ENCODE assay signal across 29 mouse cellular contexts in genomic region chr2:173549236-173549635, GRCm38 (mm10). TPM values are rescaled to one million over a fixed set of nuclear protein-coding genes. Genes with fewer than 3 reads are reported as not detected.
DNase-seq lines count a peak whose midpoint lies in the region; ATAC-seq and TF ChIP-seq lines count a peak whose summit lies in the region.
"Had no signal": no experiment of that assay in that cellular context is flagged by ENCODE, and none has a peak within 500 bp of the region (broad histone marks: within the 10 kb centered on the region; RNA-seq: fewer than 3 reads in every experiment).

No protein-coding gene starts in this region.

- H3K36me3 ChIP-seq in forebrain, embryonic 13.5 days (ENCODE audit: poor library complexity, severe bottlenecking), result no peaks in the 10 kb centered on the region
- no peaks in the 10 kb centered on the region for H3K36me3 ChIP-seq in forebrain, postnatal 0 days (ENCODE audit: insufficient read depth)
- no peaks in the 10 kb centered on the region for H3K36me3 ChIP-seq in hindbrain, embryonic 13.5 days
- no peaks in the 10 kb centered on the region for H3K36me3 ChIP-seq in hindbrain, embryonic 16.5 days (ENCODE audit: control insufficient read depth, insufficient read depth, low read length)
- no peaks in the 10 kb centered on the region for H3K36me3 ChIP-seq in kidney, embryonic 15.5 days
- H3K36me3 ChIP-seq: embryonic facial prominence, embryonic 15.5 days; G1E; heart, embryonic 12.5 days; hindbrain, embryonic 10.5 days; hindbrain, embryonic 15.5 days had no signal

- no peak for TF ChIP-seq POLR2A in brain, embryonic 14.5 days (IDR thresholded peaks at IDR 0.05; ENCODE audit: borderline replicate concordance, extremely low read depth, insufficient read depth, insufficient read length, poor library complexity, severe bottlenecking)

- H3K9me3 ChIP-seq in forebrain, embryonic 13.5 days (replicated peaks), result no peaks in the 10 kb centered on the region
- H3K9me3 ChIP-seq in forebrain, postnatal 0 days (ENCODE audit: low read length), result no peaks in the 10 kb centered on the region
- no peaks in the 10 kb centered on the region for H3K9me3 ChIP-seq in hindbrain, embryonic 13.5 days
- H3K9me3 ChIP-seq in hindbrain, embryonic 16.5 days (ENCODE audit: control insufficient read depth, low read length), result no peaks in the 10 kb centered on the region
- H3K9me3 ChIP-seq in kidney, embryonic 15.5 days (replicated peaks), result no peaks in the 10 kb centered on the region
- H3K9me3 ChIP-seq: embryonic facial prominence, embryonic 15.5 days; heart, embryonic 12.5 days; hindbrain, embryonic 10.5 days; hindbrain, embryonic 15.5 days had no signal

- H3K4me1 ChIP-seq in forebrain, embryonic 13.5 days, result 0 out of 2 replicates have a peak, but pooled peaks cover 9% of the 10 kb centered on the region
- no peaks in the 10 kb centered on the region for H3K4me1 ChIP-seq in forebrain, postnatal 0 days (ENCODE audit: insufficient read depth)
- H3K4me1 ChIP-seq in hindbrain, embryonic 13.5 days (replicated peaks), result peaks cover 13% of the 10 kb centered on the region
- no peaks in the 10 kb centered on the region for H3K4me1 ChIP-seq in hindbrain, embryonic 16.5 days (ENCODE audit: control insufficient read depth, insufficient read depth, low read depth, low read length)
- H3K4me1 ChIP-seq in kidney, embryonic 15.5 days, result 0 out of 2 replicates have a peak, but pooled peaks cover 10% of the 10 kb centered on the region
- H3K4me1 ChIP-seq: heart, embryonic 12.5 days; hindbrain, embryonic 10.5 days had no signal

- ATAC-seq in forebrain, embryonic 13.5 days, result 0 out of 2 replicates have a peak, but pooled peaks have one; percentile 25
- no peak for ATAC-seq in forebrain, postnatal 0 days
- ATAC-seq in hindbrain, embryonic 13.5 days (ENCODE audit: low FRiP score), result no peak
- ATAC-seq in hindbrain, embryonic 16.5 days, result no peak
- no peak for ATAC-seq in kidney, embryonic 15.5 days (replicated peaks; ENCODE audit: low FRiP score)
- ATAC-seq: CD4-positive, CD25-positive, alpha-beta regulatory T cell, adult 4 months had no signal

- 76% methylated on average over 10 of the region's 10 CpGs for WGBS in forebrain, embryonic 13.5 days
- 56% methylated on average over 10 of the region's 10 CpGs for WGBS in forebrain, postnatal 0 days
- WGBS in hindbrain, embryonic 13.5 days, result 60% methylated on average over 10 of the region's 10 CpGs
- 58% methylated on average over 10 of the region's 10 CpGs for WGBS in hindbrain, embryonic 16.5 days
- whole genome bisulfite sequencing in kidney, embryonic 15.5 days, result 65% methylated on average over 10 of the region's 10 CpGs

- H3K4me2 ChIP-seq in forebrain, embryonic 13.5 days, result no peak overlapping the region
- no peak overlapping the region for H3K4me2 ChIP-seq in forebrain, postnatal 0 days (ENCODE audit: low read depth)
- H3K4me2 ChIP-seq in hindbrain, embryonic 13.5 days, result no peak overlapping the region
- no peak overlapping the region for H3K4me2 ChIP-seq in hindbrain, embryonic 16.5 days (ENCODE audit: low read length)
- no peak overlapping the region for H3K4me2 ChIP-seq in kidney, embryonic 15.5 days
- H3K4me2 ChIP-seq: embryonic facial prominence, embryonic 15.5 days; heart, embryonic 12.5 days; hindbrain, embryonic 15.5 days had no signal

- no peak overlapping the region for H3K9ac ChIP-seq in forebrain, embryonic 13.5 days
- no peak overlapping the region for H3K9ac ChIP-seq in forebrain, postnatal 0 days
- H3K9ac ChIP-seq in hindbrain, embryonic 13.5 days, result no peak overlapping the region
- no peak overlapping the region for H3K9ac ChIP-seq in hindbrain, embryonic 16.5 days (ENCODE audit: low read depth, low read length)
- no peak overlapping the region for H3K9ac ChIP-seq in kidney, embryonic 15.5 days
- H3K9ac ChIP-seq: embryonic facial prominence, embryonic 15.5 days; heart, embryonic 12.5 days; hindbrain, embryonic 15.5 days had no signal

- TF ChIP-seq CTCF in forebrain, postnatal 0 days (IDR thresholded peaks at IDR 0.05; ENCODE audit: low read depth), result no peak
- no peak for TF ChIP-seq CTCF in brain, embryonic 14.5 days (IDR thresholded peaks at IDR 0.05; ENCODE audit: borderline replicate concordance, extremely low read depth, insufficient read depth, insufficient read length)

- no peak overlapping the region for H3K27ac ChIP-seq in forebrain, embryonic 13.5 days
- no peak overlapping the region for H3K27ac ChIP-seq in forebrain, postnatal 0 days (ENCODE audit: low read depth, low read length)
- peak overlapping the region; percentile 58 for H3K27ac ChIP-seq in hindbrain, embryonic 13.5 days
- H3K27ac ChIP-seq in hindbrain, embryonic 16.5 days (ENCODE audit: low read depth, low read length), result no peak overlapping the region
- H3K27ac ChIP-seq in kidney, embryonic 15.5 days, result no peak overlapping the region
- H3K27ac ChIP-seq: embryonic facial prominence, embryonic 15.5 days; gastrocnemius, adult 2 months; hindbrain, embryonic 10.5 days; hindbrain, embryonic 15.5 days had no signal

- no peak for DNase-seq in forebrain, postnatal 0 days
- DNase-seq in kidney, postnatal 4 days, result peak; percentile 48 to 61
- DNase-seq in brain, embryonic 14.5 days (ENCODE audit: low read depth), result peak; percentile 55
- DNase-seq: adrenal gland, adult 8-10 months; adrenal gland, postnatal 36 days; B cell, adult 2 months; cerebellum, adult 11 months; cerebellum, adult 8-10 months; cerebellum, postnatal 14 days; embryo, embryonic 11 days; gastrocnemius, adult 2 months; gastrocnemius, postnatal 25 days had no signal

- H3K4me3 ChIP-seq in forebrain, embryonic 13.5 days, result no peak overlapping the region
- H3K4me3 ChIP-seq in forebrain, postnatal 0 days (ENCODE audit: low read depth, low read length), result no peak overlapping the region
- no peak overlapping the region for H3K4me3 ChIP-seq in hindbrain, embryonic 13.5 days
- H3K4me3 ChIP-seq in hindbrain, embryonic 16.5 days (ENCODE audit: low read length), result no peak overlapping the region
- H3K4me3 ChIP-seq in kidney, embryonic 15.5 days (replicated peaks), result no peak overlapping the region
- H3K4me3 ChIP-seq: embryonic facial prominence, embryonic 15.5 days; erythroblast, embryonic 14.5 days; gastrocnemius, adult 2 months; heart, embryonic 12.5 days; hindbrain, embryonic 10.5 days; hindbrain, embryonic 15.5 days had no signal

- H3K27me3 ChIP-seq in forebrain, embryonic 13.5 days, result no peaks in the 10 kb centered on the region
- H3K27me3 ChIP-seq in forebrain, postnatal 0 days (ENCODE audit: insufficient read depth, low read length), result no peaks in the 10 kb centered on the region; the same call in 1 of the 2 replicates
- H3K27me3 ChIP-seq in hindbrain, embryonic 13.5 days, result peaks cover 19% of the 10 kb centered on the region
- H3K27me3 ChIP-seq in hindbrain, embryonic 16.5 days (replicated peaks; ENCODE audit: control insufficient read depth, insufficient read depth, low read length), result no peaks in the 10 kb centered on the region; the same call in 1 of the 2 replicates
- peaks cover 44% of the 10 kb centered on the region for H3K27me3 ChIP-seq in kidney, embryonic 15.5 days
- H3K27me3 ChIP-seq: embryonic facial prominence, embryonic 15.5 days; hindbrain, embryonic 15.5 days had no signal

RNA-seq across cellular contexts. Expression of gene 1700021F07Rik, which starts 26.9 kb away (rescaled TPM):
- not detected in 2 replicates for polyA plus RNA-seq in forebrain, embryonic 13.5 days (2015; fragmentation: Nextera tagmentation; extraction: Ambion mirVana)
- not detected in 2 replicates for total RNA-seq in forebrain, postnatal 0 days (2014; rRNA removed)
- not detected in 2 replicates for polyA plus RNA-seq in forebrain, postnatal 0 days (2015; fragmentation: Nextera tagmentation; extraction: Ambion mirVana)
- polyA plus RNA-seq in hindbrain, embryonic 13.5 days (2015; fragmentation: Nextera tagmentation; extraction: Ambion mirVana), result not detected in 2 replicates
- not detected in 2 replicates for polyA plus RNA-seq in hindbrain, embryonic 16.5 days (2015; fragmentation: Nextera tagmentation; extraction: Ambion mirVana)
- polyA plus RNA-seq in kidney, embryonic 15.5 days (2015; fragmentation: Nextera tagmentation; extraction: Ambion mirVana), result not detected in 2 replicates
- not detected in 2 replicates for polyA plus RNA-seq in brain, embryonic 14.5 days (2012; rRNA removed)
- total RNA-seq: adrenal gland, adult 8-10 months; adrenal gland, postnatal 36 days; common myeloid progenitor, adult 5-6 weeks; G1E; gastrocnemius, adult 2 months; gastrocnemius, postnatal 25 days; granulocyte monocyte progenitor cell, adult 5-6 weeks; heart, adult 8-10 months; heart, postnatal 25 days had no signal
- polyA plus RNA-seq: CD4-positive, CD25-positive, alpha-beta regulatory T cell, adult 4 months; embryonic facial prominence, embryonic 11.5 days; embryonic facial prominence, embryonic 15.5 days; erythroblast, embryonic 14.5 days; G1E; heart, embryonic 12.5 days; heart, embryonic 16.5 days; hindbrain, embryonic 10.5 days; hindbrain, embryonic 15.5 days had no signal

RNA-seq across cellular contexts. Expression of gene Ankrd60, which starts 28.9 kb away (rescaled TPM):
- not detected in 2 replicates for polyA plus RNA-seq in forebrain, embryonic 13.5 days (2015; fragmentation: Nextera tagmentation; extraction: Ambion mirVana)
- total RNA-seq in forebrain, postnatal 0 days (2014; rRNA removed), result not detected in 2 replicates
- not detected in 2 replicates for polyA plus RNA-seq in forebrain, postnatal 0 days (2015; fragmentation: Nextera tagmentation; extraction: Ambion mirVana)
- not detected in 2 replicates for polyA plus RNA-seq in hindbrain, embryonic 13.5 days (2015; fragmentation: Nextera tagmentation; extraction: Ambion mirVana)
- not detected in 2 replicates for polyA plus RNA-seq in hindbrain, embryonic 16.5 days (2015; fragmentation: Nextera tagmentation; extraction: Ambion mirVana)
- polyA plus RNA-seq in kidney, embryonic 15.5 days (2015; fragmentation: Nextera tagmentation; extraction: Ambion mirVana), result not detected in 2 replicates
- not detected in 2 replicates for polyA plus RNA-seq in brain, embryonic 14.5 days (2012; rRNA removed)
- total RNA-seq: adrenal gland, adult 8-10 months; adrenal gland, postnatal 36 days; common myeloid progenitor, adult 5-6 weeks; G1E; gastrocnemius, adult 2 months; gastrocnemius, postnatal 25 days; granulocyte monocyte progenitor cell, adult 5-6 weeks; heart, adult 8-10 months; heart, postnatal 25 days had no signal
- polyA plus RNA-seq: embryonic facial prominence, embryonic 11.5 days; embryonic facial prominence, embryonic 15.5 days; erythroblast, embryonic 14.5 days; G1E; heart, embryonic 12.5 days; heart, embryonic 16.5 days; hindbrain, embryonic 10.5 days; hindbrain, embryonic 15.5 days had no signal
